Mouse (Mus musculus): Measurements from ENCODE around the gene Gdpgp1. TPM values are rescaled to one million over a fixed set of nuclear protein-coding genes. Genes with fewer than 3 reads are reported as not detected.

The Gdpgp1 gene
- polyA plus RNA-seq, 1 experiment from 2014 or later: 2.4 TPM

GRCm38 (mm10) chr7:80280998-80281397, 48.3 kb downstream of the Gdpgp1 start:
- peaks cover 78% of the 10 kb centered on the region for H3K36me3 ChIP-seq
- ATAC-seq (ENCODE audit: low read depth): no peak
- 77% methylated on average over 2 of the region's 2 CpGs for WGBS (ENCODE audit: insufficient replicate concordance)
- no peak overlapping the region for H3K9ac ChIP-seq
- H3K9me3 ChIP-seq (replicated peaks): no peaks in the 10 kb centered on the region
- no peaks in the 10 kb centered on the region for H3K27me3 ChIP-seq
- no peak for DNase-seq
- H3K4me1 ChIP-seq (replicated peaks): peaks cover 17% of the 10 kb centered on the region
- H3K27ac ChIP-seq: no peak overlapping the region
- H3K4me3 ChIP-seq (replicated peaks): no peak overlapping the region
- H3K4me2 ChIP-seq: no peak overlapping the region

- ATAC-seq (ENCODE audit: low read depth) (no peak), DNase-seq (no peak)
- no peaks in the 10 kb centered on the region for H3K9me3 ChIP-seq (replicated peaks)
- no peak overlapping the region for H3K9ac ChIP-seq
- WGBS (ENCODE audit: insufficient replicate concordance): 84% methylated on average over 3 of the region's 3 CpGs
- no peak overlapping the region for H3K4me2 ChIP-seq
- H3K4me1 ChIP-seq (replicated peaks): peaks cover 16% of the 10 kb centered on the region
- no peak overlapping the region for H3K27ac ChIP-seq
- H3K27me3 ChIP-seq: no peaks in the 10 kb centered on the region
- H3K4me3 ChIP-seq (replicated peaks): no peak overlapping the region
- peaks cover 78% of the 10 kb centered on the region for H3K36me3 ChIP-seq
Observed at GRCm38 (mm10) chr7:80281646-80282045, 49.0 kb downstream of the Gdpgp1 start.

DNA sequence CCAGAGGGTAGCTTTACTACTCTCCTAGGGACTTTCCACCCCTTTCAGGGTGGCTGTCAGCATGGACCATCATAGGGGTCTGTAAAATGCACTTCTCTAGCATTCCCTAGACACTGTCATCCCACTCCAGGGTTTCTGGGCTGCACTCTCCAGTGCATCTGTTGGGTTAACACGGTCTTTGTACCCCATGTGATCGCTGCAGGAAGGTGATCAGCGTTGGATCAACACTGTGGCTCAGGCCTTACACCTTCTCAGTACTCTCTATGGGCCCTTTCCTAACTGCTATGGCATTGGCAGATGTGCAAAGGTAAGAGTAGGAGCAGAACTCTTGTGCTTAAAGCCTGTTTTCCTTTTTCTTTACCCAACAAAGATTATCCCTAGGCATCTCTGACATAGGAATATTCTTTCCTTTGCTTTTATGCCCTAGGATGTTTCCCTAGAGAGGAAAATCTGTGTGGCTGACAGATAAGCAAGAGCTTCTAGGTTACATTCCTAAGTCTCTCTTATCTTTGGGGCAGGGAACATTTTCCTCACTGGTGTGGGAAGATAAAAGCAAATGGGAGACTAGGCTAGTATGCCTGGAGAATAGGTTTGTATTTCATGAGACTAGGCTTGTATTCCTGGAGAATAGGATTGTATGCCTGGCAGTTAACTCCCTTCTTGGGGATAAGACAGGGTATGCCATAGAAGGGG, 50.7 kb downstream of the Gdpgp1 start:
- peaks cover 79% of the 10 kb centered on the region for H3K36me3 ChIP-seq
- H3K27ac ChIP-seq: 0 out of 2 replicates have a peak overlapping the region, but pooled peaks have one; percentile 0
- ATAC-seq (ENCODE audit: low read depth) (0 out of 2 replicates have a peak, but pooled peaks have one; percentile 43), DNase-seq (no peak)
- no peak overlapping the region for H3K4me2 ChIP-seq
- WGBS (ENCODE audit: insufficient replicate concordance): 48% methylated on average over 3 of the region's 3 CpGs
- H3K9me3 ChIP-seq (replicated peaks): no peaks in the 10 kb centered on the region
- no peak overlapping the region for H3K9ac ChIP-seq
- no peaks in the 10 kb centered on the region for H3K27me3 ChIP-seq
- H3K4me3 ChIP-seq (replicated peaks): no peak overlapping the region
- peaks cover 18% of the 10 kb centered on the region for H3K4me1 ChIP-seq (replicated peaks)

- no peak for ATAC-seq (ENCODE audit: low read depth)
- no peaks in the 10 kb centered on the region for H3K9me3 ChIP-seq (replicated peaks)
- no peak overlapping the region for H3K27ac ChIP-seq
- H3K27me3 ChIP-seq: no peaks in the 10 kb centered on the region
- no peak overlapping the region for H3K4me3 ChIP-seq (replicated peaks)
- H3K9ac ChIP-seq: no peak overlapping the region
- peaks cover 75% of the 10 kb centered on the region for H3K36me3 ChIP-seq
- H3K4me2 ChIP-seq: no peak overlapping the region
- DNase-seq: no peak
- H3K4me1 ChIP-seq (replicated peaks): peaks cover 18% of the 10 kb centered on the region
- WGBS (ENCODE audit: insufficient replicate concordance): 84% methylated on average over 5 of the region's 5 CpGs
Observed at GRCm38 (mm10) chr7:80284391-80284790, 51.7 kb downstream of the Gdpgp1 start.

DNA sequence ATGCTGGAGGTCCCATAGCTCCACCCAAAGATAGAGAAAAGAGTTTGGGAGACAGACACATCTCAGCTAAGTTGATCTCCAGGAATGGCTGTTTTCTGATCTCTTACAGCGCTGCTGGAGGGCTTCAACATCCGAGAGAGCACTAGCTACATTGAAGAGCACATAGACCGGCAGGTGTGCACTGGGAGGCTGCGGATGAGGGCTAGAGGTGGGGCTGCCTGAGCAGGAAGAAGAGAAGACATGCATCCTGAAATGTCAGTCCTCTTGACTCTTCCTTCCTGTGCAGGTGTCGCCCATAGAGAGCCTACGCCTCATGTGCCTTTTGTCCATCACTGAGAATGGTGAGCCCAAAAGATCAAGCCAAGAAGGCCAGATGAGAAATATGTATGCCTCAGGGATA, 53.1 kb downstream of the Gdpgp1 start:
- WGBS (ENCODE audit: insufficient replicate concordance): 92% methylated on average over 6 of the region's 6 CpGs
- Histone ChIP-seq H3K27me3 (no peaks in the 10 kb centered on the region), H3K4me2 (no peak overlapping the region), H3K4me3 (replicated peaks) (no peak overlapping the region), H3K36me3 (peaks cover 75% of the 10 kb centered on the region), H3K9me3 (replicated peaks) (no peaks in the 10 kb centered on the region), H3K27ac (no peak overlapping the region), H3K4me1 (replicated peaks) (peaks cover 18% of the 10 kb centered on the region), H3K9ac (no peak overlapping the region)
- ATAC-seq (ENCODE audit: low read depth): no peak
- DNase-seq: no peak

GRCm38 (mm10) chr7:80287736-80288135, 55.1 kb downstream of the Gdpgp1 start:
- 80% methylated on average over 10 of the region's 10 CpGs for WGBS (ENCODE audit: insufficient replicate concordance)

More at GRCm38 (mm10) chr7:80287736-80288135, 55.1 kb downstream of the Gdpgp1 start:
- ATAC-seq (ENCODE audit: low read depth) (no peak), DNase-seq (no peak)
- Histone ChIP-seq H3K4me1 (replicated peaks) (peaks cover 26% of the 10 kb centered on the region), H3K27me3 (no peaks in the 10 kb centered on the region), H3K36me3 (peaks cover 73% of the 10 kb centered on the region), H3K4me2 (no peak overlapping the region), H3K4me3 (replicated peaks) (no peak overlapping the region), H3K9me3 (replicated peaks) (no peaks in the 10 kb centered on the region), H3K27ac (no peak overlapping the region), H3K9ac (no peak overlapping the region)

Other genes with a start within 250 kb of the Gdpgp1 start
- gene Zfp710, start 208.1 kb upstream of the Gdpgp1 start, polyA plus RNA-seq (2015; fragmentation: Nextera tagmentation; extraction: Ambion mirVana): 3.9 and 5.2 TPM in 2 replicates
- 137 and 146 TPM in 2 replicates for gene Idh2, start 117.5 kb upstream of the Gdpgp1 start, polyA plus RNA-seq (2015; fragmentation: Nextera tagmentation; extraction: Ambion mirVana)
- gene Sema4b, start 46.0 kb upstream of the Gdpgp1 start, polyA plus RNA-seq (2015; fragmentation: Nextera tagmentation; extraction: Ambion mirVana): 13.1 and 14.1 TPM in 2 replicates
- gene Cib1, start 52 bp upstream of the Gdpgp1 start, polyA plus RNA-seq (2015; fragmentation: Nextera tagmentation; extraction: Ambion mirVana): 91.0 and 102 TPM in 2 replicates
- gene Ttll13, start 13.5 kb downstream of the Gdpgp1 start, polyA plus RNA-seq (2015; fragmentation: Nextera tagmentation; extraction: Ambion mirVana): 0.23 and 0.72 TPM in 2 replicates
- 33.5 and 37.2 TPM in 2 replicates for gene Ngrn, start 28.4 kb downstream of the Gdpgp1 start, polyA plus RNA-seq (2015; fragmentation: Nextera tagmentation; extraction: Ambion mirVana)
- gene Vps33b, start 36.8 kb downstream of the Gdpgp1 start, polyA plus RNA-seq (2015; fragmentation: Nextera tagmentation; extraction: Ambion mirVana): 4.4 and 7.9 TPM in 2 replicates
- 114 and 130 TPM in 2 replicates for gene Prc1, start 61.6 kb downstream of the Gdpgp1 start, polyA plus RNA-seq (2015; fragmentation: Nextera tagmentation; extraction: Ambion mirVana)
- gene Rccd1, start 91.6 kb downstream of the Gdpgp1 start, polyA plus RNA-seq (2015; fragmentation: Nextera tagmentation; extraction: Ambion mirVana): 3.3 and 3.4 TPM in 2 replicates
- gene Unc45a, start 108.1 kb downstream of the Gdpgp1 start, polyA plus RNA-seq (2015; fragmentation: Nextera tagmentation; extraction: Ambion mirVana): 10.3 and 11.5 TPM in 2 replicates
- 3.8 and 4.2 TPM in 2 replicates for gene Hddc3, start 110.2 kb downstream of the Gdpgp1 start, polyA plus RNA-seq (2015; fragmentation: Nextera tagmentation; extraction: Ambion mirVana)
- gene Man2a2, start 138.5 kb downstream of the Gdpgp1 start, polyA plus RNA-seq (2015; fragmentation: Nextera tagmentation; extraction: Ambion mirVana): 2.2 and 2.6 TPM in 2 replicates
- 10.6 and 12.0 TPM in 2 replicates for gene Fes, start 155.1 kb downstream of the Gdpgp1 start, polyA plus RNA-seq (2015; fragmentation: Nextera tagmentation; extraction: Ambion mirVana)
- 3.8 and 4.1 TPM in 2 replicates for gene Furin, start 172.6 kb downstream of the Gdpgp1 start, polyA plus RNA-seq (2015; fragmentation: Nextera tagmentation; extraction: Ambion mirVana)

All from liver, embryonic 13.5 days (tissue).